Mouse (Mus musculus) midbrain, embryonic 14.5 days (tissue): ENCODE results near the gene Ckb. TPM values are rescaled to one million over a fixed set of nuclear protein-coding genes. Genes with fewer than 3 reads are reported as not detected.

Source experiments
- ATAC-seq: fragments of 200-750 bp; cut with Nextera tagmentation; 2 replicates; pipeline ENCODE4 v1.8.0; 2017; ENCODE audit warnings: moderate number of reproducible peaks, moderate library complexity; ENCODE audit not compliant: low FRiP score, low TSS enrichment
- DNase-seq: peaks from one replicate; pipeline ENCODE4 v3.0.0-alpha.2; 2015
- H3K27ac ChIP-seq: fragments of 300-500 bp; sonication (generic); replicated peaks from 2 replicates; pipeline ENCODE4 v1.5.1; 2014; ENCODE audit warnings: mild to moderate bottlenecking, low read depth, low read length, moderate library complexity
- H3K27me3 ChIP-seq: fragments of 300-500 bp; sonication (generic); 2 replicates; pipeline ENCODE4 v1.6.1; 2014; ENCODE audit warnings: low read length, control low read depth, mixed read lengths; ENCODE audit not compliant: control insufficient read depth, insufficient read depth
- H3K36me3 ChIP-seq: fragments of 300-500 bp; sonication (generic); 2 replicates; pipeline ENCODE4 v1.6.1; 2014; ENCODE audit warnings: low read length, control low read depth; ENCODE audit not compliant: control insufficient read depth, insufficient read depth
- H3K4me1 ChIP-seq: fragments of 300-500 bp; sonication (generic); 2 replicates; pipeline ENCODE4 v1.6.1; 2014; ENCODE audit warnings: mild to moderate bottlenecking, antibody characterized with exemption, low read length, control low read depth; ENCODE audit not compliant: control insufficient read depth, insufficient read depth
- H3K4me2 ChIP-seq: fragments of 300-500 bp; sonication (generic); 2 replicates; pipeline ENCODE4 v1.6.1; 2014; ENCODE audit warnings: mild to moderate bottlenecking, low read length, moderate library complexity
- H3K4me3 ChIP-seq: fragments of 300-500 bp; sonication (generic); replicated peaks from 2 replicates; pipeline ENCODE4 v1.5.1; 2014; ENCODE audit warnings: low read depth, low read length
- H3K9ac ChIP-seq: fragments of 300-500 bp; sonication (generic); replicated peaks from 2 replicates; pipeline ENCODE4 v1.6.1; 2014; ENCODE audit warnings: mild to moderate bottlenecking, low read length, moderate library complexity
- H3K9me3 ChIP-seq: fragments of 300-500 bp; sonication (generic); 2 replicates; pipeline ENCODE4 v1.6.1; 2016; ENCODE audit warnings: low read length, control low read depth, mixed read lengths; ENCODE audit not compliant: control insufficient read depth
- WGBS: fragments of 180-500 bp; shearing (Covaris S2); extraction: QIAGEN DNeasy Blood & Tissue Kit; methylation state at CpG from one replicate; pipeline ENCODE4 v1.1.7; 2014; 5-methylcytosine and 5-hydroxymethylcytosine counted together
- polyA plus RNA-seq: library from polyadenylated mRNA; unstranded; fragments of >200 nt; fragmentation: Nextera tagmentation; extraction: Ambion mirVana; gene quantifications from 2 replicates; pipeline ENCODE4 v1.2.1, GENCODE M21; 2014

The Ckb gene
- polyA plus RNA-seq, 1 experiment from 2014 or later: 1,414 TPM

DNA sequence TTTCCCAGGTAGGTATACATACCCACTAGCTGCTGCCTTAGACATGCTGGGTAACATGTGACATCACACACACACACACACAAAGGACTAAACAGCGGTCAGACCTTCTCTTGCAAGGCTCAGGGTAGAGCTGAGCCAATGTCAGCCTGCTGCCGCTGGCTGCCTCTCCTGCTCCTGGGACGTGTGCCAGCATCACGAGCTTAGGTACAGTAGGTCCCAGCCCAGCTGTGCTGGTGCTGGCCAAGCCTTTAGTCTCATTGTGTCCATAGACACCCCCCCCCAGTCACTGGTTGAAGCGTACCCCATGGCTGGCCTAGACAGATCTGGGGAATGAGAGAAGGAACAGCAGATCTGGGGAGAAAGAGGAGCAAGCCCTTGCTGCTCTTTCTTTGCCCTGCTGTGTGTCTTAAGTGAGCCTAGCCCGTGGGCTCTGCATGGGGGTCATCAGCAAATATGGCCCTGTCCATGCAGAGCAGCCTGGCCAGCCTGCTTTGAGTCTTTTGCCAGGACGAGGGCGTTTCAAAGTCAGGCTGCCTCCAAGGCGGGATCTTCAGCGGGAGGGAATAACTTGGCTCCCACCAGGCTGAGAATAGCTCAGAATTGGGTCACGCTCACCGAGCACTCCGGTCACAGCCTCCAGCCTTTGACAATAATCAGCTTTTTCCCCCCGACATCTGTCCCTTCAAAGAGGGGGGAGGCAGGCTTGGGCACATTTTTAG is 15.4 kb upstream of the Ckb start:
- peaks cover 35% of the 10 kb centered on the region for H3K4me1 ChIP-seq
- H3K9me3 ChIP-seq: no peaks in the 10 kb centered on the region
- H3K27ac ChIP-seq: peak overlapping the region; percentile 86
- DNase-seq: peak; percentile 76
- peak overlapping the region; percentile 36; the same call in 1 of the 2 replicates for H3K9ac ChIP-seq
- peak overlapping the region; percentile 4 for H3K4me2 ChIP-seq
- H3K4me3 ChIP-seq: no peak overlapping the region
- ATAC-seq: peak; percentile 74
- H3K36me3 ChIP-seq: 0 out of 2 replicates have a peak, but pooled peaks cover 5% of the 10 kb centered on the region
- H3K27me3 ChIP-seq: no peaks in the 10 kb centered on the region
- WGBS: 11% methylated on average over 14 of the region's 14 CpGs

DNA sequence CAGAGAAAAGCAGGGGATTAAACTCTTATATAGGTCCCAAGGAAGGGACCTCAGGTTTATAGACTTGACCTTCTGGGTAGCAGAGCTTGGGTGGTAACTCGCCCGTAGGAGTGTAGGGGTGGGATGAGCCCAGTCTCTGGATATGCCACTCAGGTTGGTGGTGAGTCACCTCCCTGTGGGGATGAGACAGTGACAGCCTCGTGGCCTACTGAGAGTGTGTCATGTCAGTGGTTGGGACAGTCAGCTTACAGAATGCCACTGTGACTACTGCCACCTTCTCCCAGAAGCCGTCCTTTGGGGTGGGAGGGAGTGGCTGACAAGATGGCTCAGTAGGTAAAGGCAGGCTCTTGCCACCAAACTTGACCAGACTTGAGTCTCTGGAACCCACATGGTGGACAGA is 14.3 kb upstream of the Ckb start:
- Histone ChIP-seq H3K27me3 (no peaks in the 10 kb centered on the region), H3K27ac (peak overlapping the region; percentile 86), H3K4me3 (no peak overlapping the region), H3K9me3 (no peaks in the 10 kb centered on the region), H3K4me2 (no peak overlapping the region), H3K36me3 (0 out of 2 replicates have a peak, but pooled peaks cover 9% of the 10 kb centered on the region), H3K9ac (no peak overlapping the region), H3K4me1 (peaks cover 27% of the 10 kb centered on the region)
- WGBS: 87% methylated on average over 4 of the region's 4 CpGs
- no peak for DNase-seq
- ATAC-seq: no peak

- WGBS: 72% methylated on average over 5 of the region's 5 CpGs
- H3K4me3 ChIP-seq: no peak overlapping the region
- ATAC-seq (no peak), DNase-seq (no peak)
- no peak overlapping the region for H3K27ac ChIP-seq
- H3K27me3 ChIP-seq: no peaks in the 10 kb centered on the region
- 0 out of 2 replicates have a peak, but pooled peaks cover 15% of the 10 kb centered on the region for H3K36me3 ChIP-seq
- peaks cover 20% of the 10 kb centered on the region for H3K4me1 ChIP-seq
- no peaks in the 10 kb centered on the region for H3K9me3 ChIP-seq
- no peak overlapping the region for H3K9ac ChIP-seq
- no peak overlapping the region for H3K4me2 ChIP-seq
Observed at GRCm38 (mm10) chr12:111682806-111683205, 10.7 kb upstream of the Ckb start.

- Histone ChIP-seq H3K27me3 (no peaks in the 10 kb centered on the region), H3K27ac (no peak overlapping the region), H3K4me2 (no peak overlapping the region), H3K4me1 (peaks cover 17% of the 10 kb centered on the region), H3K4me3 (no peak overlapping the region), H3K36me3 (0 out of 2 replicates have a peak, but pooled peaks cover 15% of the 10 kb centered on the region), H3K9me3 (no peaks in the 10 kb centered on the region), H3K9ac (no peak overlapping the region)
- DNase-seq (no peak), ATAC-seq (no peak)
- WGBS: 79% methylated on average over 5 of the region's 5 CpGs
Observed at GRCm38 (mm10) chr12:111682003-111682402, 9.9 kb upstream of the Ckb start.

DNA sequence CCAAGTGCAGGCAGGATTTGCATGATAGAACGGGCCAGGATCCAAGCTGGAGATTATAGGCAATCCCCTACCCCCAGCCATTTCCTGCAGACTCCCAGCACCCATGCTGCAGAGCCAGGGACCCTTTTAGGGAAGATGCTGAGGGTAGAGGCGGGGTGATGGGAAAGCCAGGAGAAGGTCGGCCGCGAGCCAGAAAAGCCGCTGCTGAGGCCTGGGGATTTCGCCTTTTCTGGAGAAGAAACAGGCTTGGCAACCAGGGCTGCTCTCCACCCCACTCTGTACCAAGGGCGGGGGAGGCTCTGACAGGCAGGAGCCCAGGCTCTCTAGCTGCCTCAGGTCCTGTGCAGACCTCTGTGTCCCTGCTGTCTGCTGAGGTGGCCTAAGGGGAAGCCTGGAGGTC is 9.2 kb upstream of the Ckb start:
- peaks cover 14% of the 10 kb centered on the region for H3K4me1 ChIP-seq
- no peak overlapping the region for H3K27ac ChIP-seq
- H3K4me3 ChIP-seq: no peak overlapping the region
- DNase-seq (no peak), ATAC-seq (no peak)
- H3K9me3 ChIP-seq: no peaks in the 10 kb centered on the region
- H3K9ac ChIP-seq: no peak overlapping the region
- no peak overlapping the region for H3K4me2 ChIP-seq
- H3K36me3 ChIP-seq: 0 out of 2 replicates have a peak, but pooled peaks cover 15% of the 10 kb centered on the region
- WGBS: 82% methylated on average over 8 of the region's 8 CpGs
- H3K27me3 ChIP-seq: no peaks in the 10 kb centered on the region

DNA sequence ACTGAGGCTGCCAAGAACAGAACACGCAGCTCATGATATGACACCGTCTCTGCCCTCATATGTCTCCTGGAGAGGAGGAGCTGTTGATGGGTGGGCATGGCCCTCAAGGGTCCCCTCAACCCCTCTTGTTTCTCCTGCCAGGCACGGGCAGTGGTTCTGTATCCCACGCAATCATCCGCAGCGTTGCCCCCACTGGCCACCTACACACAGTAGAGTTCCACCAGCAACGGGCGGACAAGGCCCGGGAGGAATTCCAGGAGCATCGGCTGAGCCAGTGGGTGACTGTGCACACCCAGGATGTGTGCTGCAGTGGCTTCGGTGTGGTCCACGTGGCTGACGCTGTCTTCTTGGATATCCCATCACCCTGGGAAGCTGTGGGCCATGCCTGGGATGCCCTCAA is 8.5 kb upstream of the Ckb start:
- Histone ChIP-seq H3K4me1 (peaks cover 14% of the 10 kb centered on the region), H3K27me3 (no peaks in the 10 kb centered on the region), H3K36me3 (0 out of 2 replicates have a peak, but pooled peaks cover 15% of the 10 kb centered on the region), H3K9me3 (no peaks in the 10 kb centered on the region), H3K27ac (no peak overlapping the region), H3K4me2 (no peak overlapping the region), H3K4me3 (no peak overlapping the region), H3K9ac (no peak overlapping the region)
- DNase-seq: no peak
- 94% methylated on average over 13 of the region's 13 CpGs for WGBS
- no peak for ATAC-seq

GRCm38 (mm10) chr12:111678997-111679396 is 6.9 kb upstream of the Ckb start:
- H3K4me1 ChIP-seq: peaks cover 14% of the 10 kb centered on the region
- peak overlapping the region; percentile 65; the same call in 1 of the 2 replicates for H3K9ac ChIP-seq
- H3K27me3 ChIP-seq: no peaks in the 10 kb centered on the region
- H3K4me2 ChIP-seq: peak overlapping the region; percentile 93
- H3K9me3 ChIP-seq: no peaks in the 10 kb centered on the region
- DNase-seq (no peak), ATAC-seq (no peak)
- H3K27ac ChIP-seq: no peak overlapping the region
- 0 out of 2 replicates have a peak, but pooled peaks cover 15% of the 10 kb centered on the region for H3K36me3 ChIP-seq
- 58% methylated on average over 7 of the region's 7 CpGs for WGBS
- peak overlapping the region; percentile 90 for H3K4me3 ChIP-seq

DNA sequence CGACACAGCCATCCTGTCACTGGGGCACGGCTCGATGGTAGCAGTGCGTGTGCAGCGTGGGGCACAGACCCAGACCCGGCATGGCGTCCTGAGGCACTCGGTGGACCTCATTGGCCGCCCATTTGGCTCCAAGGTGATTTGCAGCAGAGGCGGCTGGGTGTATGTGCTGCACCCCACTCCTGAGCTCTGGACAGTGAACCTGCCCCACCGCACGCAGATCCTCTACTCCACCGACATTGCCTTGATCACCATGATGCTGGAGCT is 6.5 kb upstream of the Ckb start:
- Histone ChIP-seq H3K27me3 (no peaks in the 10 kb centered on the region), H3K9ac (peak overlapping the region; percentile 65), H3K27ac (no peak overlapping the region), H3K4me2 (peak overlapping the region; percentile 93), H3K9me3 (no peaks in the 10 kb centered on the region), H3K4me3 (peak overlapping the region; percentile 90), H3K36me3 (0 out of 2 replicates have a peak, but pooled peaks cover 15% of the 10 kb centered on the region), H3K4me1 (peaks cover 14% of the 10 kb centered on the region)
- DNase-seq (no peak), ATAC-seq (no peak)
- WGBS: 9% methylated on average over 13 of the region's 13 CpGs
